Mouse (Mus musculus) cerebellum, adult 2 months (tissue): ENCODE data around the gene Cnnm2.

ENCODE experiments used
- CTCF ChIP-seq: fragments of 200-500 bp; IDR thresholded peaks from 2 replicates; pipeline ENCODE4 v1.5.1; 2011; ENCODE audit warnings: low read depth, mild to moderate bottlenecking, control low read depth, low read length, moderate library complexity, borderline replicate concordance; ENCODE audit not compliant: insufficient read depth
- POLR2A ChIP-seq: fragments of 200-500 bp; IDR thresholded peaks from 2 replicates; pipeline ENCODE4 v1.6.1; 2011; ENCODE audit warnings: low read length, control low read depth, borderline replicate concordance; ENCODE audit not compliant: insufficient read depth

GRCm38 (mm10) chr19:46794181-46794580 lies 32.8 kb downstream of the Cnnm2 start:
- TF ChIP-seq CTCF (no peak), POLR2A (no peak)
